Mouse (Mus musculus) frontal cortex, adult 2 months (tissue): Measurements from ENCODE around the gene Acpp. TPM values are rescaled to one million over a fixed set of nuclear protein-coding genes. Genes with fewer than 3 reads are reported as not detected.
"Not testable (repeated sequence)": the region's sequence is repeated elsewhere in the genome, so short reads cannot be mapped to it uniquely, and the experiment has no call there.

ENCODE experiments used
- DNase-seq, 2 experiments: peaks; one replicate each; pipeline ENCODE4 v3.0.0; 2022; ENCODE audit warnings: low spot score in 1 of 2; ENCODE audit errors: extremely low spot score in 1 of 2
- polyA plus RNA-seq: library from polyadenylated mRNA; depleted of rRNA; stranded (reverse); fragments of >200 nt; gene quantifications from 2 replicates; pipeline ENCODE4 v1.2.3, GENCODE M21; 2012; rRNA removed

Gene Acpp
- 0.13 and 0.14 TPM in 2 replicates for polyA plus RNA-seq

GRCm38 (mm10) chr9:104337183-104337931 is at the start of gene Acpp:
TSS of gene Acpp (minus strand) at chr9:104337748.
- DNase-seq = no peak

DNA sequence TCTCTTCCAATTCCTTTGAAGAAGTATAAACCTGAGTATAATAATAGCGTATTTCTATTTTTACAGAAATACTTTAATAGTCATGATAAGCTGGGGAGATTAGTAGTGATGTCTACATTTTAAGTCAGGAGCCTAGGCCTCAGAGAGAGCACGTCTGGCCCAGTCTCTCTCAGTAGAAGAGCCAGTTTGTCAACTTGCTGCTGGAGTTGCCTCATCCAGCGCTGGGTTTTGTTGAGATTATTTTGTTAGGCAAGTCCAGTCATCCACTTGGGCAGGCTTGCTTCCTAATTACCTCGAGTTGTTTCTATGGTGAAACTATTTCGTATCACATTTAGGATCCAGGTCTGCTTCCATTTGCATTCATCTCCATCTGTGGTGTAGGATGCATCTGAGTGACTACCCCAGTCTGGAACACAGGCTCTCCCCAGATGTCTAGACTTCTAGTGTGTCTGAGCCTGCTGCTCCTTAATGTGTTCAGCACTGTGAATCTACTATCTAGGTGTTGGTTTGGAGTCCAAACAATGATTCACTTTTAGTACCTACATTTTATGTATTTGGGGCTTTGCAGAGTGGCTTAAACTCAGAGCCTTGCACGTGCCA is 45.1 kb upstream of the Acpp start:
- DNase-seq = peak in 1 of 2 experiments; percentile 32

GRCm38 (mm10) chr9:104379532-104380162 is 42.1 kb upstream of the Acpp start:
- DNase-seq = peak in 1 of 2 experiments; percentile 76

DNA sequence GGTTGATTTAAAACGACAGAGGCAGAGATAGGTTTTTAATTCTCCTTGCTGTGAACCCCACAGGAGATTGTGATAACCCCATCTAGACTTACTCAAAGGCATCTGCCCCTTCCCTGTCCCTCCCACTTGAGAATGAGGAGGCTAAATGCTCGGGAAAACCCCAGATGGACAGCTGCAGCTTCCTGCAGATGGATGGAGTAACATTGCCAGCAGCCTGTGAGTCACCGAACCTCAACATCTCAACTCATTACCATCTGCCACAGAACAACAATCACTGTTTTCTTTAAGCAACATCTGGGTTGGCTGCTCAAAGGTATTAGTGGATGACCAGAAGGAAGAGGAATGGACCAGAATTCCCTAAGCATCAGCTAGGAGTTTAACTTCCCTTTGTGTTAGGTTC is 38.0 kb upstream of the Acpp start:
- no peak for DNase-seq

- DNase-seq = peak; percentile 27 to 74
These were observed 35.7 kb upstream of the Acpp start for GRCm38 (mm10) chr9:104373253-104373652.

DNA sequence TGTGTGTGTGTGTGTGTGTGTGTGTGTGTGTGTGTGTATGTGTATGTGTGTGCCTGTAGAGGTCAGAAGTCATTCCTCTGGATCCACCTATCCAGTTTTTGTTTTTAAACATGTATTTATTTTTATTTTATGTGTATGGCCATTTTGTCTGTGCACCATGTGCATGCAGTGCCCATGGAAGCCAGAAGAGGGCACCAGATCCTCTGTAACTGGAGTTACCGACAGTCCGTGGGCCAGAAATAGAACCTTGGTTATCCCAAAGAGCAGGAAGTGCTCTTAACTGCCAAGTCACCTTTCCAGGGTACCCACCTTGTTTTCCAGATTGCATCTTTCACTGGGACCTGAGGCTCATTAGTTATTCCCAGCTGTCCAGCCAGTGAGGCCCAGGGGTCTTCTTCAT is 29.4 kb upstream of the Acpp start:
- DNase-seq = no peak

GRCm38 (mm10) chr9:104361951-104362350 is 24.4 kb upstream of the Acpp start:
- not testable (repeated sequence) for DNase-seq

GRCm38 (mm10) chr9:104361073-104361891 is 23.7 kb upstream of the Acpp start:
- DNase-seq = no peak

DNA sequence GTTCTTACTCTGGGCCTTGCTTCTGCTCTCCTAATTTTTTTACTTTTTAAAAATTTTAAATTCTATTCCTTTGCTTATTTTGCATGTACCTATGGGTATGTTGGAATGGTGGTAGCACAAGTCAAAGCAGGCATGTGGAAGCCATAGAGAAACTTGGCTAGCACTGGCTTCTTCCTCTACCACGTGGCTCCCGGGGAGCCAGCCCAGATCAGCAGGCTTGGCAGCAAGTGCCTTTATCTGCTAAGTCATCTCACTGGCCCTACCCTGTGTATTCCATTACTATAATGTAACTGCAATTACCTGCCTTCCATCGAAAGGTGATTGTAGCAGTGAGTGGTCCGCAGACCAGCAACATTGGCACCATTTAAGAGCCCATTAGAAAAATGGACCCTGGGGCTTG is 22.8 kb upstream of the Acpp start:
- no peak for DNase-seq

DNA sequence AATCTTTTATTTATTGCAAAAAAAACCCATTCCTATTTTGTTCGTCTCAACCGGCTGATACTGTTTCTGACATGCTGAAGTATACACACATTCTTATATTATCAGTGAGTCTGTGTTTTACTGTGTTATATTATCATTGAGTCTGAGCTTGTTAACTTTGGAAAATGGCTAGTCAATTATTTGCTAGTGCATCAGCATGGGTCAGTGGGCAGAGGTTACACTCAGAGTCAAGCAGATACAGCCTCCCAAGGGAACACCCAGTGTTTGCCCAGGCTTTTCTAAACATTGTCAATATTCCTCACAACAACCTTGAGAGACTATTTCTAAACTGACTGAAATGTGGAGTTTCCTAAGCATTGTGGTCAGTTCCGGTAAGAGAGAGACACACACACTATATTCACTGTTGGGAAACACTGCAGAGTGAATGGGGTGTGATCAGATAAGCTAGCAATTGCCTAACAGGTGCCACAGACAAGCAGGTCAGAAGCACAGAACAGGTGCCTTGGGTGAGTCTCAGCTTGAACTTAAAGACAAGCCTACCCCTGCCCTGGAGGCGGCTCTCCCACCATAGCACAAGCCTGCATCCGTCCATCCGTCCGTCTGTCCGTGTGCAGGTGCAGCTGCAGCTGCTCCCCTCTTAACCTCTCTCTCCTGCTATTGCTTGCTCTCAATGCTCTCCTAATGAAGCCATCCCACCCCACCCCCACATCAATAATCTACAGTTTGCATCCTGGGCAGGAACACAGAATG is 18.1 kb upstream of the Acpp start:
- DNase-seq = no peak

- DNase-seq = peak; percentile 26 to 67
These were observed 6.6 kb upstream of the Acpp start for GRCm38 (mm10) chr9:104344136-104344535.

GRCm38 (mm10) chr9:104339483-104339882 is 1.9 kb upstream of the Acpp start:
- DNase-seq = no peak

DNA sequence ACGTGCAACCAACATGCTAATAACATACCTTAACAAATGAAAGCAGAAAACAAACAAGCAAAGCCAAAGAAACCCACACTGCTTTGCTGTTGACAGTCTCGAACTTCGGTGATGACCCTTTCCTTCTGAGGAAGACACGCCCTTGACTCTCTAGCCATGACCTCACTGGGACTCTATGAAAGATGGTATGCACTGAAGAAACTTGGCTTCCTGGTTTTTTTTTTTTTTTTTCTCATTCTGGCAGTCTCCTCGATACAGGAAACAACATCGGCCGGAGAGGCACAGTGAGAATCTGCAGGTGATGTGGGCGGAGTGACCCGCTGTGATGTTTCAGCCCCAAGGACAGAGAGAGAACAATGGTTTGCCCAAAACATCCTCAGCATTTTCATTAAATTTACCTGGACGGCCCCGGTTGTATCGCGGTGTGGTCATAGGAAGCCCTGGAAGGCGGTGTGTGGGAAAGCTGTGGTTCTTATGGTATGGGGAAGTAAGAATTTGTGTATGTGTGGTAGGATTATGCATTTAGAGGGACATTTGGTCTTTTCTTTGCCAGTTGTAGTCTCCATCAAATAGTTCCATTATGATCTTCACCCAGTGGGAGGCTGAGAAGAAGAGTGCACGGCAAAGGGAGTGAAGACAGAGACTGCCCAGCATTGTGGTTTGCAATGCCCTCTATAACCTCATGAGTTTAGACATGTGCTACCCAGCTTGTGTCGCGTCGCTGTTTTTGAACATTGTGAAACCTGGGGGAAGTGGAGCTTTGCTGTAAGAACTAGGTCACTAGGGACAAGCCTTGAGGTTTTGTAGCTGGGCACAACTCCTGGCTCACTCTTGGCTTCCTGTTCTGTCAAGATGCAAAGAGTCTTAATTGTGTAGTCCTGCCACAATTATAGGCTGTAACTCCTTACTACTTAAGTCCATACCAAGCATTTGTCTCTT is 1.2 kb upstream of the Acpp start:
- no peak for DNase-seq

DNA sequence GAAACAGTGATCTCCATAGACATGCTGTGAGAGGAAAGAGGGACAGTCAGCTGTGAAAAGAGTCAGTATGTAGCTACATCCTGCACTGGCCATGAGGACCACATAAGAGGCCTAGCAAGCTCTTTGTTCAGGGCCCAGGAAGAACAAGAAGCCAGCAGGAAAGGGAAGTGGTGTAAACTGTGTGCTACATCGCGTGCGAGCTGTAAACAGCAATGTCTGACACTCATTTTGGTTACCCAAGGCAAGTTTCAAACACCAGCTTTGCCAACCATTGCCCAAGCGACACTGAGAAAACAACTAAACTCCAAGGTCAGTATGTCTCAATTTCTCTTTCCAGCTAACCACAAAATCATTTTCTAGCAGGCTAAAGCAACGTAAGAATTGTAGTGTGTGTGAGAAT is 6.2 kb downstream of the Acpp start:
- no peak for DNase-seq

DNA sequence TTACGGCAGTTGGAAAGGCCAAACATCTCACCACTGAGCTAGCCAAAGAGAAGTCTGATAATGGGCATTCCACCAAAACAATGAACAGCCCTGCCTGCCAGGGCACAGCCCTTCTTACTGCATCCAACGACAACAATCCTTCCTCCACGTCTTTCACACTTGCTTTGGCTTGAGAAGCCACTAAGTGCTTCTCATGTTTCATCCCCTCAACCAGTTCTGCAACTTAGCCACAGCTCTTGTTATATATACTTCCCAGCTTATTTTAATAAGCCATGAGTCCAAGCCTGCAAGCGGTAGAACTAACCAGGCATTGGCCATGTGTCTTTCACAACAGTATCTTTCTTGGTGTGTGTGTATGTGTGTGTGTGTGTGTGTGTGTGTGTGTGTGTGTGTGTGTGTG is 8.9 kb downstream of the Acpp start:
- DNase-seq = no peak

- no peak for DNase-seq
These were observed 16.0 kb downstream of the Acpp start for GRCm38 (mm10) chr9:104321519-104321918.

DNA sequence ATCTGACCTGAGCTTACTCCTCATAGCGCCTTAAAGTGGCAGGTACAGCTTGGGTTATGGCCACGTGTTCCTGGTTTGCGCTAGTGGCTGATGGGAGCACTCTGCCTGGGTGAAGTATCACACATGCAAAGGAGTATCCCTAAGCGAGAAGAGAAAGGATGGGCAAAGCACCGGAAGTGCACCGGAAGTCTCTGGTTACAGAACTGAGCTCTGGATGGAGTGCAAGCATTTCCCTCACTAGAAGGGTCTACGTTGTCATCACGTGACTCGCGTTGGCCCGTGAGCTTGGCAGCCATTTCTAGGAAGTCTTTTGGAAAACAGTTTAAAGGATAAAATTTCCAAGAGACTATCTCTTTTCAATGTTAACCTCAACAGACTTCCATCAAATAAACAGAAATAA is 21.2 kb downstream of the Acpp start:
- no peak for DNase-seq

- DNase-seq = peak; percentile 3 to 76
These were observed 22.0 kb downstream of the Acpp start for GRCm38 (mm10) chr9:104315499-104315898.

DNA sequence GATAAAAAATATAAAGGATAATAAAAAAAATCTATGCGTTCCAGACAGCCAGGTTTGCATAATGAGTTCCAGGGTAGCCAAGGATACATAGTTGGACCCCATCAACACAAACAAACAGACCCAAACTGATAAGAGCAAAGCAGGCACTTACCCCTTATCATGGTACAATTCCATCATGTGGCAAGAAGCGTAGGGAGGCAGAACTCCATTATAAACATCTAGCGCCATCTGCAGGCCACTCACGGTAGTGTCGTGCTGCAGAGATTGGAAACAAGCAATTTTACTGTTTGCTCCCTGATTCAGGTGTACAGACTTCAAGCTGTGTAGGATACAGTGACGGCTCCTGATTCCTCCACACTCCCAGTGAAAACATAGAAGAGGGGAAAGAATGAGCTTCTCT is 30.8 kb downstream of the Acpp start:
- peak; percentile 37 to 91 for DNase-seq
